Mouse (Mus musculus) embryonic facial prominence, embryonic 14.5 days (tissue): ENCODE measurements around the gene Zbtb48. TPM values are rescaled to one million over a fixed set of nuclear protein-coding genes. Genes with fewer than 3 reads are reported as not detected.
A peak's percentile ranks its signal among the peaks of the same experiment; 100 is the strongest.

Source experiments
- ATAC-seq: fragments of 200-750 bp; cut with Nextera tagmentation; 2 replicates; pipeline ENCODE4 v1.8.0; 2017; ENCODE audit warnings: low read depth, moderate number of reproducible peaks, moderate TSS enrichment
- DNase-seq: peaks from one replicate; pipeline ENCODE4 v3.0.0-alpha.2; 2015; ENCODE audit warnings: low spot score
- H3K27ac ChIP-seq: fragments of 300-500 bp; sonication (generic); replicated peaks from 2 replicates; pipeline ENCODE4 v1.5.1; 2014; ENCODE audit warnings: low read depth, mild to moderate bottlenecking, low read length, moderate library complexity
- H3K27me3 ChIP-seq: fragments of 300-500 bp; sonication (generic); replicated peaks from 2 replicates; pipeline ENCODE4 v1.6.1; 2014; ENCODE audit warnings: low read length; ENCODE audit not compliant: control insufficient read depth, insufficient read depth
- H3K36me3 ChIP-seq: fragments of 300-500 bp; sonication (generic); 2 replicates; pipeline ENCODE4 v1.6.1; 2014; ENCODE audit warnings: low read length, mixed read lengths; ENCODE audit not compliant: control insufficient read depth, insufficient read depth
- H3K4me1 ChIP-seq: fragments of 300-500 bp; sonication (generic); 2 replicates; pipeline ENCODE4 v1.6.1; 2014; ENCODE audit warnings: antibody characterized with exemption, low read length; ENCODE audit not compliant: control insufficient read depth, insufficient read depth
- H3K4me2 ChIP-seq: fragments of 300-500 bp; sonication (generic); 2 replicates; pipeline ENCODE4 v1.6.1; 2014; ENCODE audit warnings: low read depth, mild to moderate bottlenecking, low read length, moderate library complexity, mixed read lengths
- H3K4me3 ChIP-seq: fragments of 300-500 bp; sonication (generic); 2 replicates; pipeline ENCODE4 v1.5.1; 2014; ENCODE audit warnings: low read depth, mild to moderate bottlenecking, low read length
- H3K9ac ChIP-seq: fragments of 300-500 bp; sonication (generic); 2 replicates; pipeline ENCODE4 v1.6.1; 2014; ENCODE audit warnings: low read depth, mild to moderate bottlenecking, low read length, moderate library complexity, mixed read lengths
- H3K9me3 ChIP-seq: fragments of 300-500 bp; sonication (generic); 2 replicates; pipeline ENCODE4 v1.6.1; 2016; ENCODE audit warnings: low read length; ENCODE audit not compliant: control insufficient read depth
- WGBS: fragments of 180-500 bp; shearing (Covaris S2); extraction: QIAGEN DNeasy Blood & Tissue Kit; methylation state at CpG from one replicate; pipeline ENCODE4 v1.1.7; 2014; 5-methylcytosine and 5-hydroxymethylcytosine counted together
- polyA plus RNA-seq: library from polyadenylated mRNA; unstranded; fragments of >200 nt; fragmentation: Nextera tagmentation; extraction: Ambion mirVana; gene quantifications from 2 replicates; pipeline ENCODE4 v1.2.1, GENCODE M21; 2014

Gene Zbtb48
- polyA plus RNA-seq, 1 experiment from 2014 or later: 19.0 TPM

GRCm38 (mm10) chr4:151983043-151983442 lies 44.4 kb downstream of the Zbtb48 start:
- Histone ChIP-seq H3K9ac (0 out of 2 replicates have a peak overlapping the region, but pooled peaks have one; percentile 5), H3K9me3 (no peaks in the 10 kb centered on the region), H3K4me2 (0 out of 2 replicates have a peak overlapping the region, but pooled peaks have one; percentile 4), H3K27ac (no peak overlapping the region; the same call in 1 of the 2 replicates), H3K36me3 (peaks cover 56% of the 10 kb centered on the region), H3K4me1 (peaks cover 10% of the 10 kb centered on the region), H3K27me3 (no peaks in the 10 kb centered on the region), H3K4me3 (peak overlapping the region; percentile 6; the same call in 1 of the 2 replicates)
- 46% methylated on average over 17 of the region's 17 CpGs for WGBS
- DNase-seq: no peak
- no peak for ATAC-seq

GRCm38 (mm10) chr4:151981363-151981762 lies 46.1 kb downstream of the Zbtb48 start:
- peak; percentile 81 for DNase-seq
- Histone ChIP-seq H3K9ac (no peak overlapping the region), H3K27me3 (no peaks in the 10 kb centered on the region), H3K4me3 (no peak overlapping the region), H3K4me1 (no peaks in the 10 kb centered on the region; the same call in 1 of the 2 replicates), H3K4me2 (no peak overlapping the region), H3K9me3 (no peaks in the 10 kb centered on the region), H3K27ac (no peak overlapping the region), H3K36me3 (peaks cover 58% of the 10 kb centered on the region)
- peak; percentile 79 for ATAC-seq
- WGBS: 13% methylated on average over 5 of the region's 5 CpGs

- no peak overlapping the region for H3K4me2 ChIP-seq
- no peak for DNase-seq
Measured at GRCm38 (mm10) chr4:151980699-151981098, 46.8 kb downstream of the Zbtb48 start.

GRCm38 (mm10) chr4:151977748-151978147 lies 49.7 kb downstream of the Zbtb48 start:
- Histone ChIP-seq H3K4me3 (no peak overlapping the region), H3K4me2 (no peak overlapping the region), H3K36me3 (peaks cover 61% of the 10 kb centered on the region), H3K4me1 (no peaks in the 10 kb centered on the region), H3K9ac (no peak overlapping the region), H3K9me3 (0 out of 2 replicates have a peak, but pooled peaks cover 3% of the 10 kb centered on the region), H3K27me3 (no peaks in the 10 kb centered on the region), H3K27ac (no peak overlapping the region)
- peak; percentile 75 for DNase-seq
- WGBS: 41% methylated on average over 8 of the region's 10 CpGs
- no peak for ATAC-seq

More at GRCm38 (mm10) chr4:151980699-151981098, 46.8 kb downstream of the Zbtb48 start:
- Histone ChIP-seq H3K9me3 (no peaks in the 10 kb centered on the region), H3K27ac (no peak overlapping the region), H3K9ac (no peak overlapping the region), H3K36me3 (peaks cover 59% of the 10 kb centered on the region), H3K4me3 (no peak overlapping the region), H3K27me3 (no peaks in the 10 kb centered on the region), H3K4me1 (no peaks in the 10 kb centered on the region)
- no peak for ATAC-seq
- WGBS: 67% methylated on average over 8 of the region's 8 CpGs

- H3K4me3 ChIP-seq: no peak overlapping the region
- no peak for ATAC-seq
- 0 out of 2 replicates have a peak, but pooled peaks cover 3% of the 10 kb centered on the region for H3K9me3 ChIP-seq
- DNase-seq: no peak
- WGBS: 91% methylated on average over 3 of the region's 3 CpGs
- H3K4me2 ChIP-seq: no peak overlapping the region
- H3K4me1 ChIP-seq: no peaks in the 10 kb centered on the region
- H3K9ac ChIP-seq: no peak overlapping the region
- H3K27me3 ChIP-seq: no peaks in the 10 kb centered on the region
- no peak overlapping the region for H3K27ac ChIP-seq
- H3K36me3 ChIP-seq: peaks cover 57% of the 10 kb centered on the region
Measured at GRCm38 (mm10) chr4:151975441-151975840, 52.0 kb downstream of the Zbtb48 start.

- H3K4me3 ChIP-seq: no peak overlapping the region
- H3K9me3 ChIP-seq: 0 out of 2 replicates have a peak, but pooled peaks cover 3% of the 10 kb centered on the region
- no peak overlapping the region for H3K4me2 ChIP-seq
- WGBS: 62% methylated on average over 10 of the region's 10 CpGs
- H3K27ac ChIP-seq: no peak overlapping the region
- peaks cover 58% of the 10 kb centered on the region for H3K36me3 ChIP-seq
- no peak overlapping the region for H3K9ac ChIP-seq
- H3K4me1 ChIP-seq: no peaks in the 10 kb centered on the region
- no peaks in the 10 kb centered on the region for H3K27me3 ChIP-seq
- peak; percentile 12 for DNase-seq
- no peak for ATAC-seq
Measured at GRCm38 (mm10) chr4:151972221-151972967, 55.1 kb downstream of the Zbtb48 start.

Other genes with a start within 250 kb of the Zbtb48 start
- 77.3 and 88.0 TPM in 2 replicates for gene Camta1, start 165.8 kb downstream of the Zbtb48 start, polyA plus RNA-seq
- 47.5 and 53.1 TPM in 2 replicates for gene Dnajc11, start 94.0 kb downstream of the Zbtb48 start, polyA plus RNA-seq
- 31.7 and 32.7 TPM in 2 replicates for gene Thap3, start 38.7 kb downstream of the Zbtb48 start, polyA plus RNA-seq
- 30.1 and 32.6 TPM in 2 replicates for gene Phf13, start 31.4 kb downstream of the Zbtb48 start, polyA plus RNA-seq
- 10.9 and 11.2 TPM in 2 replicates for gene Klhl21, start 18.9 kb downstream of the Zbtb48 start, polyA plus RNA-seq
- gene Tas1r1, start 10.9 kb upstream of the Zbtb48 start, polyA plus RNA-seq: 1.2 and 1.5 TPM in 2 replicates
- gene Nol9, start 11.7 kb upstream of the Zbtb48 start, polyA plus RNA-seq: 25.1 and 26.5 TPM in 2 replicates
- gene Plekhg5, start 44.8 kb upstream of the Zbtb48 start, polyA plus RNA-seq: 12.0 and 13.4 TPM in 2 replicates
- 0.65 and 1.4 TPM in 2 replicates for gene Tnfrsf25, start 88.3 kb upstream of the Zbtb48 start, polyA plus RNA-seq
- 4.2 and 4.4 TPM in 2 replicates for gene Espn, start 124.7 kb upstream of the Zbtb48 start, polyA plus RNA-seq
- gene Hes2, start 131.2 kb upstream of the Zbtb48 start, polyA plus RNA-seq: 0.25 and 0.43 TPM in 2 replicates
- 70.1 and 71.8 TPM in 2 replicates for gene Acot7, start 150.5 kb upstream of the Zbtb48 start, polyA plus RNA-seq
- 36.7 and 40.7 TPM in 2 replicates for gene Gpr153, start 246.6 kb upstream of the Zbtb48 start, polyA plus RNA-seq